25 mouse cellular contexts compared by ENCODE assay signal in the genomic region with DNA sequence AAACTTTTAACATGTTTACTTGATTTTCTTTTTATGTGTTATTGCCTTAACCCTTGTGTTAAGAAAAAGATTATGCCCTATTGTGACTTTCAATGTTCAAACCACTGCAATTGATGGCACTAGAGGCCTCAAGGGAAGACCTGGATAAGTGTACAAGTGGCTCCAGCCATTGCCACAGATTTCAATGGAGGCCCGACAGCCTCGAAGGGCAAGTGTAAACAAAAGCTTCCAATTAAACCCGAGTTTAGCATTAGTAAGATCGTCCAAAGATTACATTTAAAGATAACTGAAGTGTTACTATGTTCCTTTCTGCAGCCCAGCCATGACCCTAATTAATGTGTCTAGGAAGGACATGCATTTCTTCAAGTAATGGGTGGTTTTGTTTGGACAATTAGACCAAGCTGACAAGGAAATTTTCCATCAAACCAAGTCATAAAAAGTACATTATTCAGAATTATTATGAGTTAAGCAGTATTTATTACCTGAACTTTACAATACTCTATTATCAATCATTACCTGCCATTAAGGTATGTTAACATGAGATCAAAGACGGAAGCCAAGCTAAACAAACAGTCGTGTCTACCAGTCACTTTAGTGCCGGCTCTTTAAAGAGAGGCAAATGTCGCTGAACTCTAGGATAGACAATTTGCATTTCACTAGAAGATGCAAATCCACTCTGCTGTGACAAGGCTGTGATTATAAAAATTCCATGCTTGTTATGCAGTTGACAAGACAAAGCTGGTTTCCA.
"Had no signal": no experiment of that assay in that cellular context is flagged by ENCODE, and none has a peak within 500 bp of the region (broad histone marks: within the 10 kb centered on the region; RNA-seq: fewer than 3 reads in every experiment).

No protein-coding gene starts in this region.

- H3K9ac ChIP-seq: heart, embryonic 13.5 days; heart, embryonic 15.5 days; hindbrain, embryonic 13.5 days; hindbrain, embryonic 15.5 days; kidney, embryonic 15.5 days; limb, embryonic 13.5 days; limb, embryonic 15.5 days; liver, embryonic 12.5 days; liver, embryonic 14.5 days had no signal

- H3K9me3 ChIP-seq: heart, embryonic 13.5 days; heart, embryonic 15.5 days; hindbrain, embryonic 13.5 days; hindbrain, embryonic 15.5 days; kidney, embryonic 15.5 days; limb, embryonic 13.5 days; limb, embryonic 15.5 days; liver, embryonic 12.5 days had no signal

- H3K27ac ChIP-seq: heart, adult 2 months; heart, embryonic 13.5 days; heart, embryonic 15.5 days; hindbrain, embryonic 13.5 days; hindbrain, embryonic 15.5 days; hindbrain, postnatal 0 days; kidney, embryonic 15.5 days; limb, embryonic 13.5 days; limb, embryonic 15.5 days; liver, embryonic 12.5 days; liver, embryonic 14.5 days had no signal

- ATAC-seq: hindbrain, postnatal 0 days; liver, embryonic 12.5 days had no signal

- DNase-seq: gastrocnemius, postnatal 14 days; gastrocnemius, postnatal 36 days; heart, adult 11 months; heart, adult 2 months; heart, postnatal 14 days; heart, postnatal 36 days; kidney, adult 11 months; kidney, adult 2 months; kidney, adult 9 months; kidney, postnatal 10 days; kidney, postnatal 36 days; layer of hippocampus, adult 9-11 months; layer of hippocampus, postnatal 36 days; left cerebral cortex, postnatal 4 days had no signal

- H3K4me2 ChIP-seq: heart, embryonic 11.5 days; heart, embryonic 13.5 days; heart, embryonic 15.5 days; hindbrain, embryonic 13.5 days; hindbrain, embryonic 15.5 days; kidney, embryonic 15.5 days; limb, embryonic 13.5 days; limb, embryonic 15.5 days; liver, embryonic 12.5 days had no signal

- H3K27me3 ChIP-seq: heart, embryonic 13.5 days; heart, embryonic 15.5 days; hindbrain, embryonic 13.5 days; hindbrain, embryonic 15.5 days; kidney, embryonic 15.5 days; limb, embryonic 15.5 days; liver, embryonic 12.5 days had no signal

- H3K4me3 ChIP-seq: heart, adult 2 months; heart, embryonic 13.5 days; heart, embryonic 15.5 days; hindbrain, embryonic 13.5 days; hindbrain, embryonic 15.5 days; kidney, embryonic 15.5 days; limb, embryonic 13.5 days; limb, embryonic 15.5 days; liver, embryonic 12.5 days had no signal

- H3K36me3 ChIP-seq: heart, embryonic 13.5 days; heart, embryonic 15.5 days; hindbrain, embryonic 13.5 days; hindbrain, embryonic 15.5 days; kidney, embryonic 15.5 days; limb, embryonic 13.5 days; limb, embryonic 15.5 days; liver, embryonic 12.5 days had no signal

- H3K4me1 ChIP-seq: heart, embryonic 13.5 days; heart, embryonic 15.5 days; hindbrain, embryonic 13.5 days; hindbrain, embryonic 15.5 days; kidney, embryonic 15.5 days; limb, embryonic 13.5 days; limb, embryonic 15.5 days; liver, embryonic 12.5 days had no signal
